Mouse (Mus musculus): Measurements from ENCODE around the gene Il2ra.
"Not testable (repeated sequence)": the region's sequence is repeated elsewhere in the genome, so short reads cannot be mapped to it uniquely, and the experiment has no call there.

Il2ra gene

DNA sequence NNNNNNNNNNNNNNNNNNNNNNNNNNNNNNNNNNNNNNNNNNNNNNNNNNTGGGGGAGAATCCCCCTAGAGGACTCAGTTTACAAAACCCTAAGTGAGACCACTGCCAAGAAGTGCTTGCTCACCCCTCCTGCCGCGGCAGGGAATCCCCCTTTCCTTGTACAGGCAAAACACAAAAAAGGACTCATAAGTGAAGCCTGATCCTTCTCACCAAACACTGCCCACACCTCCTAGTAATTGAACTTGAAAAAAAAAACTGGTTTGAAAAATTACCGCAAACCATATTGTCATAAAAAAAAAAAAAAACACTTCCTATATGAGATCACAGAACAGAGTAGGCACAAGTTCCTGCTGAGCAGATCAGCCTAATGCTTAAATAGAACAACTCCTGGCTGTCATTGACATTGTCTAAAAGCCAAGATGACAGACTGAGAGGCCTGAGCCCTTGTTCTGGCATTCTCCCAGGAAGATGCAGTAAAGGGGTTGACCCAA lies at the start of gene Il2ra:
TSS of gene Il2ra (plus strand) at position 357 of the 491 bp plus-strand sequence.
- DNase-seq (ENCODE audit: low read depth, low spot score), result no peak

GRCm38 (mm10) chr2:11596690-11597089 lies 45.9 kb upstream of the Il2ra start:
- no peak for DNase-seq (ENCODE audit: low read depth, low spot score)

DNA sequence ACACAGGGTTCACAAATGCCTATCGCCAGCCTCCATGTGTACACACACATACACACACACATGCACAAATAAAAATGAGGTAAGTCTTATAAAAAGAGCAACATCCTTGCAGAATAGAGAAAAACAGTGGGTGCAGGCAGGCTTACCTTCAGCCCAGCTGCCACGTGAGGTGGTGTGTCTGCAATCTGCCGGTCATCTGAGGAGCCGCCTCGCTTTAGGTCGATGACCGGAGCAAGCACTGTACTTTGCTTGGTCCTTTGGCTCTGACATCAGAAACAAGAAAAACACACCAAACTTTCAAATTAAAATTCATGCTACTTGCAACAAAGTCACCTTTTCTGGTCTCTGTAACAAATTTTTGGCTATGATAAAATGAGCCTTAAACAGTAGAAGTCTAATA lies 44.7 kb upstream of the Il2ra start:
- no peak for DNase-seq (ENCODE audit: low read depth, low spot score)

GRCm38 (mm10) chr2:11601795-11602194 lies 40.8 kb upstream of the Il2ra start:
- no peak for DNase-seq (ENCODE audit: low read depth, low spot score)

DNA sequence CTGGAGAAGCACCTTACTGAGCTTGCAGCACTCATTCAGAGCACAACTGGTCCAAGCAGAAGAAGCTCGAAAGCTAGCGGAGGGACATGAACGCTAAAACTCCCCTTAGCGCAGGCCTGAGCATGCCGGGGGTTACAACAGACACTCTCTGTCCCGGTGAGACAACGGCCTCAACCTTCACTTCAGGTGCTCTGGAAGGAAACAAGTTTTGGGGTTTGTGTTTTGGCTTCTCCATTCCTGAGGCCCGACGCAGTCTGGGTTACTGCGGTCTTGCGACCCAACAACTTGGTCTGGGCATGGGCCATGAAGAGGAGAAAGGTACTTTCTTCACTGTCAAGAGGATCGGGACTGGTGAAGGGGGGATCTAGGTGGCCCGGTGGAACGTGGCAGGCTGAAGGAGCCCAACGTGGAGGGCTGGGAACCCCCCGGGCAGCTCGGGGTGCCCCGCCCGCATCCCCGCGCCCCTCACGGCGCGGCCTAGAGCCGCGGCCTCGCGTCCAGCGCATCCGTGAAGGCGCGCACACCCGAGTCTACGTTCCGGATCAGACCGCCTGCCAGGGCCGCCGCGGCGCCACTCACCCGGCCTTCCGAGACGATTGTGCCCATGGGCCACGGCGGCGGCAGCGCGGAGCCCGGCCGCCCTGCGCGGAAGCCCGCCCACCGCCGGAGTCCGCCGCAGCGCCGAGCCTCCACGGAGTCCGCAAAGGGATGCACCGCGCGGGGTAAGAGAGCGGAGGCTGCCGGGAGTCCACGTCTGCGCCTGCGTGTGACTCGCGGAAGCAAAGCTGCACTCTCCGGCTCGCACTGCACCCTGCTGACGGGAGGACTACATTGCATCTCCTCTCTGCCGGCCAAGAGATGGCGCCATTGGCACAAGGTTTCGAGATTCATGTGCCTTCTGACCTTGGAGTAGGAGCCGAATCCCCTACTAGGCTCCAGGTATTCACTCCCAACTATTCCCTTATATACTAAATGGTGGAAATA lies 39.8 kb upstream of the Il2ra start:
- peak; percentile 77 for DNase-seq (ENCODE audit: low read depth, low spot score)

- no peak for DNase-seq (ENCODE audit: low read depth, low spot score)
Observed at GRCm38 (mm10) chr2:11604053-11604452, 38.6 kb upstream of the Il2ra start, which contains the start of gene Rbm17. Gene Rbm17 (minus strand): TSS chr2:11604153.

- DNase-seq (ENCODE audit: low read depth, low spot score), result no peak
Observed at GRCm38 (mm10) chr2:11604911-11605310, 37.7 kb upstream of the Il2ra start.

DNA sequence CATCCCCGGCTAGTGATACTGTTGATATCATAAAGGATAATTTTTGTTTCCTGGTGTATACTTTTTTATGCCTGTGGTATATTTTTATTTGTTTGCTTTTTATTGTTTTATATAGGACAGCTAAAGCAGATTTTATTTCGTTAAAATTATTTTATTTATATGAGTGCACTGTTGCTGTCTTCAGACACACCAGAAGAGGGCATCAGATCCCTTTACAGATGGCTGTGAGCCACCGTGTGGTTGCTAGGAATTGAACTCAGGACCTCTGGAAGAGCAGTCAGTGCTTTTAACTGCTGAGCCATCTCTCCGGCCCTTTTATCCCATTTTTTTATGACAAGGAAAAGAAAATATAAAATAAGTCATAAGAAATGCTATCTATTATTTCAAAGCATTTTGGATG lies 35.9 kb upstream of the Il2ra start:
- not testable (repeated sequence) for DNase-seq (ENCODE audit: low read depth, low spot score)

DNA sequence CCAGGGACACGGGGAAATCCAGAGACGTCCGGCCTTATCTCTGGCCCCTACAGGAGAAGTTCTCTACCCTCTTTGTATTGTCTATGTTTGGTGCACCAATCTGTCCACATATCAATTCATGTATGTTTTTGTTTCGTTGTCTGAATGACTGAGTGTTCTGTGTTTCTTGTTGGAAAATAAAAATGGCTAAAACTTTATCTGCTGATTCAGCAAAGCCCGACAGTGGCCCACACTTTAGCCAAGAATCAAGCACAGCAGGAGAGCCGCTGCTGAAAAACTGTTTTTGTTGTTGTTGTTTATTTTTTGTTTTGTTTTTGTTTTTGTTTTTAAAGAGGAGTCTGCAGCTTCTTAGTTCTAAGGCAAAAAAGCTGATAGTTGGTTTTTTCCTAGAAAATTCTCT lies 29.7 kb upstream of the Il2ra start:
- DNase-seq (ENCODE audit: low read depth, low spot score), result not testable (repeated sequence)

GRCm38 (mm10) chr2:11616846-11617245 lies 25.8 kb upstream of the Il2ra start:
- DNase-seq (ENCODE audit: low read depth, low spot score), result no peak

DNA sequence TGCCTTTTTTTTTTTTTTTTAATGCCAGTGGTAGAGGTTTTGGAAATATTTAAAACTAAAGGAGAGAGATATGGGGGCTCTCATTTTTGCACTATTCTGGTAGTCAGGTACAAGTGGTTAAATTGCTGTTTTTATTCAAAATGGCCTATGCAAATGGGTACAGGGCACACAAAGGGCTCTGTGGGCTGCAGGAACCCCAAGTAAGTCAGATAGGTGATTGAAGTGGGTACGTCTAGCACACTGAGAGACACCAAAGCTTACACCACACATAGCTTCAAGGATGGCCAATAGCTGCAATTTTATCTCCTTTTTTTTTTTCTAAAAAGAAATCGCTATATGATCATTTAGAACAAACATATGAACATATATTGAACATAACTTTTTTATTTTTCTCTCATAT lies 23.0 kb upstream of the Il2ra start:
- no peak for DNase-seq (ENCODE audit: low read depth, low spot score)

GRCm38 (mm10) chr2:11623173-11623572 lies 19.4 kb upstream of the Il2ra start:
- no peak for DNase-seq (ENCODE audit: low read depth, low spot score)

- DNase-seq (ENCODE audit: low read depth, low spot score), result no peak
Observed at GRCm38 (mm10) chr2:11623726-11624125, 18.9 kb upstream of the Il2ra start.

- no peak for DNase-seq (ENCODE audit: low read depth, low spot score)
Observed at GRCm38 (mm10) chr2:11625890-11626289, 16.7 kb upstream of the Il2ra start, which contains the start of gene Gm17490. Gene Gm17490 (minus strand): TSS chr2:11626264.

DNA sequence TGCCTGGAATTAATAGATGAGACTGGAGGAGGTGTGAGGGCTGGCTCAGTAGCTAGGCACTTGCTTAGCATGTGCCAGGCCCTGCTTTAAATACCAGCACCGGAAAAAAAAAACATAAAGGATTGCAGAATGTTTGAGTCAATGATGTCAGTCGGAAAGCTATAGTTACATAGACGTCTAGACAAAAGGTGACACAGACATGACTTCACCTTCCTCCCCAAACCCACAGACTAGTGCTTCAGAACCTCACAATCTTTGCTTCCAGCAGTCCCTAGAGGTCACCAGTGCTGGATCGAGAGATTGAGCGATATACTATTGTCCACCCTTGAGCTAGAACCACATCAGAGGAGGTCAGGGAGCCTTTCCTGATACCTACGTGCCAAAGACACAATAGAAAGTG lies 7.6 kb upstream of the Il2ra start:
- no peak for DNase-seq (ENCODE audit: low read depth, low spot score)

- no peak for DNase-seq (ENCODE audit: low read depth, low spot score)
Observed at GRCm38 (mm10) chr2:11635471-11636137, 7.0 kb upstream of the Il2ra start.

DNA sequence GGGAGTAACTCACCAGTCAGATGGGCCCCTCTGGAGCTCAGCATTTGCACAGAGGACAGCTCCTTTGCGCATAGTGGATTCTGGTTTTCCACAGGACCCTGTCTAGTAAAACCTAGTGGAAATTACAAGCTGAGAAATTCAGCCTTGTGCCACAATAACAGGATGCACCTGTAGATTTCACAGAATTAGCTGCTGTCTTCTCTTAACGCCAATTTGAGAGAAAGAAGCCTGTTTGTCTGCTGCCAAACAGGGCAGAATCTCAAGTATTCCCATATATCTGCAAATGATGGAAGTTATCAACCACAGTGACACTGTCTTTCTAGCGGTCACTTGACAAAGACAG lies 6.5 kb upstream of the Il2ra start:
- no peak for DNase-seq (ENCODE audit: low read depth, low spot score)

DNA sequence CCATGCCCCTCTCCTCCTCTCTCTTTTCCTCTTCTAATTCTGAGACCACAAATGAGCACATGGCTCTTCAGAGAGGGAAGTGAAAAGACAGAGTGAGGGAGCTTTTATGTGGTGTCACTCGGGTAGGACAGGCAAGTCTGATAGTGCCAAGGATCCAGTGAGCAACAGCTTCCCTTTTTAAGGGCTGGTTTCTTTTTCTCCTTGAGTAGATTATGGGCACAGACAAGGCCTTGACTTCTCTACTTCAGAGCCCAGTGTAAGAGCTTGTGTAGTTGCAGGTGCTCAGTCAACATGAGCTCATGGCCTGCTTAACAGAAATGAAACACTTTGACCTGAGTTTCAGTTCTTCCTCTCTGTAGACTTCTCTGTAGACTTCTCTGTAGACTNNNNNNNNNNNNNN lies 5.5 kb upstream of the Il2ra start:
- no peak for DNase-seq (ENCODE audit: low read depth, low spot score)

DNA sequence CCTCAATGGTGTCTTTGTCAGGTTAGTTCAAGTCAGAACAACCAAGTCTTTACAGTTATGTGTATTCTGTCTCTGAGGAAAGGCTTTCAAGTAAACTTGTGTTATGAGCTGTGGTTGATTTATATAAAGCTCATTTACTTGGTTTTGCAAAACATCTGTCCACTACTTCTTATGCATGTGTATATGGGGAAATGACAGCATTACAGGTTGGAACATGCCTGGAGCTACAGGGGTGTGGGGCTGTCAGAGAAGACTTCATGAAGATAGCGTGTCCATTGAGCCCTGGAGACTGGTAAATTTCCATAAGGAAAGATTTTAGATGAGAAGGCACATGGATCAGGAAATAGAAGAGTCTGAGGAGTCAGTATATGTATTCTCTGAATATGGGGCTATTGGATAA lies 1.4 kb downstream of the Il2ra start:
- no peak for DNase-seq (ENCODE audit: low read depth, low spot score)

GRCm38 (mm10) chr2:11645297-11645696 lies 2.7 kb downstream of the Il2ra start:
- DNase-seq (ENCODE audit: low read depth, low spot score), result no peak

GRCm38 (mm10) chr2:11651476-11651875 lies 8.9 kb downstream of the Il2ra start:
- no peak for DNase-seq (ENCODE audit: low read depth, low spot score)

DNA sequence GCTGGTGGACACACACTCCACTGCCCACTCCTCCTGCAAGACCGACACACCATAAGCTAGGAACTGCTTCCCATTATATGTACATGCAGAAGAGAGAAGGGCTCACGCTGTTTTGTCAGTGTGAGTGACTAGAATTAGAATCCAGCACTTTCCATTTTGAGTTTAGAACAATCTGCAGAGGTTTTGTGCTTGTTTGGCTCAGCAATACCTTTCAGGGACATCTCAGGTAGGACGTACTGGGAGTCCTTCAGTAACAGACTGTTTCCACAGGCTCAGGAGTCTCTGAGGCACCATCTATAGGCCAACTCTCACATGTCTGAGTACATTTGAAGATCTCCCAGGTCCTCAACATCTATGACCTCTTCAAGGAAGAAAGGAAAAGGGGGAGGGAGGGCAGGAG lies 9.6 kb downstream of the Il2ra start:
- no peak for DNase-seq (ENCODE audit: low read depth, low spot score)

DNA sequence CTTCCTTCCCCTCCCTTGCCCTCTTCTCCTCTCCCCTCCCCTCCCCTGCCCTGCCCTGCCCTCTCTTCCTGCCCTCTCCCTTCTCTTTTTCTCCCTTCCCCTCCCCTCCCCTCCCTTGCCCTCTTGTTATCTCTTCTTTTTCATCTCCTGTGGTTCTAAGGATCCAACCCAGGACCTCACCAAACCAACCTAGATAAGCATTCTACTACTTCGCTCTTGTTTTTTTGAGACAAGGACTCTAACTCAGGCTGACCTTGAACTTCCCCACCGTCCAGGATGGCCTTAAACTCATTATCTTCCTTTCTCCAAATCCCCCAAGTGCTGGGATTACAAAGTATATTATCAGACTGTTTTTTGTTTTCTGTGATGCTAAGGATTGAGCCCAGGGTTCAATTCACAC lies 10.2 kb downstream of the Il2ra start:
- DNase-seq (ENCODE audit: low read depth, low spot score), result no peak
